Mouse (Mus musculus) limb, embryonic 13.5 days (tissue): ENCODE data around the gene Nlgn1. TPM values are rescaled to one million over a fixed set of nuclear protein-coding genes. Genes with fewer than 3 reads are reported as not detected.

Experiments used
- ATAC-seq: fragments of 200-750 bp; cut with Nextera tagmentation; 2 replicates; pipeline ENCODE4 v1.8.0; 2017; ENCODE audit warnings: low read depth, moderate number of reproducible peaks, moderate TSS enrichment; ENCODE audit not compliant: low FRiP score
- H3K27ac ChIP-seq: fragments of 300-500 bp; sonication (generic); 2 replicates; pipeline ENCODE4 v1.5.1; 2015; ENCODE audit warnings: inconsistent platforms, mild to moderate bottlenecking, moderate library complexity
- H3K27me3 ChIP-seq: fragments of 300-500 bp; sonication (generic); 2 replicates; pipeline ENCODE4 v1.6.1; 2015; ENCODE audit warnings: mild to moderate bottlenecking, inconsistent platforms
- H3K36me3 ChIP-seq: fragments of 300-500 bp; sonication (generic); 2 replicates; pipeline ENCODE4 v1.6.1; 2015; ENCODE audit warnings: inconsistent platforms, mild to moderate bottlenecking, moderate library complexity
- H3K4me1 ChIP-seq: fragments of 300-500 bp; sonication (generic); 2 replicates; pipeline ENCODE4 v1.6.1; 2015; ENCODE audit warnings: inconsistent platforms
- H3K4me2 ChIP-seq: fragments of 300-500 bp; sonication (generic); replicated peaks from 2 replicates; pipeline ENCODE4 v1.6.1; 2015; ENCODE audit warnings: inconsistent platforms, mild to moderate bottlenecking, moderate library complexity
- H3K4me3 ChIP-seq: fragments of 300-500 bp; sonication (generic); 2 replicates; pipeline ENCODE4 v1.5.1; 2015; ENCODE audit warnings: moderate library complexity, mild to moderate bottlenecking, inconsistent platforms
- H3K9ac ChIP-seq: fragments of 300-500 bp; sonication (generic); 2 replicates; pipeline ENCODE4 v1.6.1; 2015; ENCODE audit warnings: mild to moderate bottlenecking, inconsistent platforms
- H3K9me3 ChIP-seq: fragments of 300-500 bp; sonication (generic); 2 replicates; pipeline ENCODE4 v1.6.1; 2016; ENCODE audit warnings: inconsistent platforms
- WGBS: fragments of 180-500 bp; shearing (Covaris S2); methylation state at CpG from one replicate; pipeline ENCODE4 v1.1.7; 2015; 5-methylcytosine and 5-hydroxymethylcytosine counted together
- polyA plus RNA-seq: library from polyadenylated mRNA; unstranded; fragments of >200 nt; fragmentation: Nextera tagmentation; extraction: Ambion mirVana; gene quantifications from 2 replicates; pipeline ENCODE4 v1.2.1, GENCODE M21; 2015

Nlgn1 gene
- polyA plus RNA-seq, 1 experiment from 2014 or later: 3.4 TPM

DNA sequence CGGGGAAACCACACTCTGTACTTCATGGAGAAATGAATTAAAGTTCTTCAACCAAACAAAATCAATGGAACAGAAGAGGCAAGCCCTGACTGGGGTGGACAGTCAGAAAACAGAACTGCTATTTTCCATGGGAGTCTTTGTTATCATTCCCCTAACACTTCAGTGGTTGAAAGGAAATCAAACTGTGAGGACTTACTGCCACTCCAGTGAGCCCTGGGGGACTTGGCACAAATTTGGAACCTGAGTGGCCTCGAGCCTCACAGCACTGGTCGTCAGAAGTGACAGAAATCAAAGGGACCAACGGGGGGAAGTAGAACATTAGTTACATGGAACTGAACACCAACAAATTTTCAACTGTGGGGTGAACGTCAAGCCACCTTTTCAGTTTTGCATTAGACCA, 34.4 kb downstream of the Nlgn1 start:
- Histone ChIP-seq H3K9ac (no peak overlapping the region), H3K27me3 (no peaks in the 10 kb centered on the region)

GRCm38 (mm10) chr3:26270894-26271795, 61.1 kb downstream of the Nlgn1 start:
- H3K36me3 ChIP-seq: no peaks in the 10 kb centered on the region
- H3K27me3 ChIP-seq: no peaks in the 10 kb centered on the region
- no peak overlapping the region for H3K9ac ChIP-seq
- no peaks in the 10 kb centered on the region for H3K9me3 ChIP-seq
- H3K4me3 ChIP-seq: no peak overlapping the region
- no peaks in the 10 kb centered on the region for H3K4me1 ChIP-seq
- no peak for ATAC-seq
- WGBS: 66% methylated on average over 4 of the region's 4 CpGs
- H3K4me2 ChIP-seq: no peak overlapping the region
- H3K27ac ChIP-seq: no peak overlapping the region

More for the DNA sequence above, 34.4 kb downstream of the Nlgn1 start:
- Histone ChIP-seq H3K4me1 (no peaks in the 10 kb centered on the region), H3K9me3 (no peaks in the 10 kb centered on the region), H3K36me3 (no peaks in the 10 kb centered on the region), H3K27ac (no peak overlapping the region), H3K4me2 (no peak overlapping the region), H3K4me3 (no peak overlapping the region)
- 52% methylated on average over 5 of the region's 5 CpGs for WGBS
- ATAC-seq: no peak

DNA sequence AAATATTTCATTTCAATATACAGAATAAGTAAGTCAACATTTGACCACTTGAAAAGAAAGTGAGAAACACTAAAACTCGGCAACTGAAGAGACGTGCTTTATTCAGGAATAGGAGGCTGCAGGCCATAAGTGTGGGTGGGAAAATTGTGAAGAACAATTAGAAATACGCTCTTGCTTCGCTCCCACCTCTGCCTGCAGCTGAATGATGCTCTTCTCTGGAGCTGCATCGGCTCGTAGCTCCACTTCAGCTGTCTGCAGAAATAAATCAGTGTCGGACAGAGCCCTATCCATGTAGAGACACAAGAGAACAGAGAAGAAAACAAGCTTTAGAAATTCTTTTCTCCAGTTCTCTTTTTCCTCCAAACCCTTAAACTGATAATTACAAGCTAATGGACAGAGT, 85.7 kb downstream of the Nlgn1 start:
- ATAC-seq: no peak
- Histone ChIP-seq H3K4me2 (no peak overlapping the region), H3K36me3 (no peaks in the 10 kb centered on the region), H3K27ac (no peak overlapping the region), H3K4me3 (no peak overlapping the region), H3K4me1 (no peaks in the 10 kb centered on the region), H3K9ac (no peak overlapping the region), H3K27me3 (no peaks in the 10 kb centered on the region), H3K9me3 (no peaks in the 10 kb centered on the region)
- WGBS: 78% methylated on average over 7 of the region's 7 CpGs

- H3K27ac ChIP-seq: no peak overlapping the region
- H3K4me3 ChIP-seq: no peak overlapping the region
- no peak overlapping the region for H3K4me2 ChIP-seq
- H3K4me1 ChIP-seq: no peaks in the 10 kb centered on the region
- no peak overlapping the region for H3K9ac ChIP-seq
- H3K27me3 ChIP-seq: no peaks in the 10 kb centered on the region
- no peak for ATAC-seq
- H3K9me3 ChIP-seq: no peaks in the 10 kb centered on the region
- H3K36me3 ChIP-seq: no peaks in the 10 kb centered on the region
- 77% methylated on average over 2 of the region's 2 CpGs for WGBS
Measured at GRCm38 (mm10) chr3:26243274-26243673, 89.0 kb downstream of the Nlgn1 start.

DNA sequence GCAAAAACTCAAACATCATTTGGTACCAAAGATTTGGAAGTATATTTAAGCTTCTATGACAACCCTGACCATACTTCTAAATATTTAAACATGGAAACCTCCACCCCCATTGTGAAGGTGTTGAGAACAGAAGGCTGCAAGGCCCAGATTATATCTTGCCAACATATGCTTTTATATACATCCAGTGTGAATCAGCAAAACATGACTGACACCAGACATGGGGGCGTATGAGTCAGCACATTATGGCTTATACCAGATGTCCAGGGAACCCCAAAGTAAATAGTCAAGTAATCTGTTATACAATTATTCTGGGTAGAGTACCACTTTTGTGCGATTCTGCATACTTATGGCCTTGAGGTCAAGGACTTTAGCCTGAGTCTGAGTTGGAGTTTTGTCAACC, 102.3 kb downstream of the Nlgn1 start:
- no peak for ATAC-seq

DNA sequence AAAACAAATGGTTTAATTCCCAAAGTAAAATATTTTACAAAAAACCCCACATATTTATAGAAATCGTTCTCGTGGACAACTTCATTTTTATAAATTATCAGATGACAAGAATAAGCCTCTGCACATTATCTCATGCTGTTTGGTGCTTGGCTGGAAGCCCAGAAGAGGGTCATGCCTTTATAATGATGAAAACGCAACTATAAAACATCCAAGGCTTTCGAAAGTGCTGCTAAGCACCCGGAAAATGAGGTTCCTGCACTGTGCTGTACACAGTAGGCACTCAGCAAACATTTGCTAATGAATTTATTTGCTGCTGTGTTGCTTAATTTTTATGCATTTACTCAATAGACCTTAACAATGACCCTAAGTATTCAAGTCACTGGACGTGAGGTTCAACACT, 103.4 kb downstream of the Nlgn1 start:
- Histone ChIP-seq H3K4me3 (no peak overlapping the region), H3K4me2 (no peak overlapping the region), H3K36me3 (no peaks in the 10 kb centered on the region), H3K27ac (no peak overlapping the region), H3K27me3 (no peaks in the 10 kb centered on the region), H3K9ac (no peak overlapping the region), H3K4me1 (no peaks in the 10 kb centered on the region), H3K9me3 (no peaks in the 10 kb centered on the region)
- no peak for ATAC-seq
- WGBS: 59% methylated on average over 6 of the region's 6 CpGs

More for the DNA sequence above, 102.3 kb downstream of the Nlgn1 start:
- no peaks in the 10 kb centered on the region for H3K36me3 ChIP-seq
- no peaks in the 10 kb centered on the region for H3K27me3 ChIP-seq
- 85% methylated on average over 2 of the region's 2 CpGs for WGBS
- H3K9ac ChIP-seq: no peak overlapping the region
- no peak overlapping the region for H3K4me2 ChIP-seq
- H3K4me1 ChIP-seq: no peaks in the 10 kb centered on the region
- no peak overlapping the region for H3K4me3 ChIP-seq
- H3K27ac ChIP-seq: no peak overlapping the region
- H3K9me3 ChIP-seq: no peaks in the 10 kb centered on the region

DNA sequence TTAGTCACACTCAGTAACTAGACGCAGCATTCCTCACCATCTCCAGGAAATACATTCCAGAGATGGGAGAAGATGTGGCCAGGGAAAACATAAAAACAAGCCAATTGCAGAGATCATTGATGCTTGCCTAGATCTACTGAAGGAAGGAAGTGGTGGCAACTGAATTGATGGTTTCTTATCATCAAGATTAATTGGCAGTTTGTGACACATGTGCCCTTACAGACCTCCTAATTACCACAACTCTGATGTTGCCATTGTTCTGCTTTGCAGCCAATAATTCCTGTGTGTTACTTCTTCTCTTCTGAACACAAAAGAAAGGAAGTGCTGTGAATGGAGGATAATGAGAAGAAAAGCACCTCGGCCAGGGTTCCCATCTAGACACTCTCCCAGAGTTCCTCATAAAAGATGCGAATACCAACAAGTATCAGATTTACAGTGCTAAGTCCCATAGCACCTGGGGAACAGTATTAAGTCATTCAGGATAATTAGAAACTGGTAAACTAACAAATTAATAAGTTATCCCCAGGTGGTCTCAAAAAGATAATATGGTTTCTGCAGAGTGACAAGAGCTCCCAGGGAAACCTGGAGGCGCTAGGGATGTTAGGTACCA, 104.0 kb downstream of the Nlgn1 start:
- Histone ChIP-seq H3K4me3 (no peak overlapping the region), H3K27ac (no peak overlapping the region), H3K27me3 (no peaks in the 10 kb centered on the region), H3K36me3 (no peaks in the 10 kb centered on the region), H3K9me3 (no peaks in the 10 kb centered on the region), H3K4me1 (no peaks in the 10 kb centered on the region), H3K9ac (no peak overlapping the region), H3K4me2 (no peak overlapping the region)
- 61% methylated on average over 4 of the region's 4 CpGs for WGBS
- ATAC-seq: no peak

- Histone ChIP-seq H3K9ac (no peak overlapping the region), H3K4me1 (no peaks in the 10 kb centered on the region), H3K27me3 (no peaks in the 10 kb centered on the region), H3K27ac (no peak overlapping the region), H3K4me2 (no peak overlapping the region), H3K9me3 (no peaks in the 10 kb centered on the region), H3K4me3 (no peak overlapping the region), H3K36me3 (no peaks in the 10 kb centered on the region)
- WGBS: 89% methylated on average over 3 of the region's 3 CpGs
- no peak for ATAC-seq
Measured at GRCm38 (mm10) chr3:26223500-26223899, 108.8 kb downstream of the Nlgn1 start.

- no peak overlapping the region for H3K27ac ChIP-seq
- H3K9me3 ChIP-seq: no peaks in the 10 kb centered on the region
- 82% methylated on average over 5 of the region's 5 CpGs for WGBS
- no peaks in the 10 kb centered on the region for H3K4me1 ChIP-seq
- no peak overlapping the region for H3K4me2 ChIP-seq
- no peaks in the 10 kb centered on the region for H3K27me3 ChIP-seq
- no peak for ATAC-seq
- no peaks in the 10 kb centered on the region for H3K36me3 ChIP-seq
- no peak overlapping the region for H3K4me3 ChIP-seq
- H3K9ac ChIP-seq: no peak overlapping the region
Measured at GRCm38 (mm10) chr3:26216231-26216630, 116.0 kb downstream of the Nlgn1 start.

DNA sequence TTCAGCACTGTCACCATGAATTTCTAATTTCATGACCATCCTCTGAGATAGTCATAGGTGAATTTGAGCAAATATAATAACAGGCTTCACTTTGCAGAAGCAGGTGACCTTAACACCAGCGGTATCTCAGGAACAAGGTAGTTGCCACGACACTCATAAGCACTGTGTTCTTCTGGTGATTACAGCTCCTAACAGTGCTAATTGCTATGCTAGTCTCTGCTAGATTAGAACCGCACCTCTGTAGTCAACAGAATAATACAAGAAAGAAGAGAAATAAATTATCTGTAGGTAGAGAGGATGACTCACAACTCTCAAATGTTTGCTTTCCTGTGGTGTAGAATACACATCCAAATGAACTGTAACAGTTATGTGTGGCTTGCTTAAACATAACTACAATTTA, 129.6 kb downstream of the Nlgn1 start:
- no peaks in the 10 kb centered on the region for H3K9me3 ChIP-seq
- H3K9ac ChIP-seq: no peak overlapping the region
- H3K4me2 ChIP-seq: no peak overlapping the region
- no peaks in the 10 kb centered on the region for H3K27me3 ChIP-seq
- no peak for ATAC-seq
- no peak overlapping the region for H3K27ac ChIP-seq
- no peak overlapping the region for H3K4me3 ChIP-seq
- no peaks in the 10 kb centered on the region for H3K36me3 ChIP-seq
- H3K4me1 ChIP-seq: no peaks in the 10 kb centered on the region
- 86% methylated on average over 3 of the region's 3 CpGs for WGBS

DNA sequence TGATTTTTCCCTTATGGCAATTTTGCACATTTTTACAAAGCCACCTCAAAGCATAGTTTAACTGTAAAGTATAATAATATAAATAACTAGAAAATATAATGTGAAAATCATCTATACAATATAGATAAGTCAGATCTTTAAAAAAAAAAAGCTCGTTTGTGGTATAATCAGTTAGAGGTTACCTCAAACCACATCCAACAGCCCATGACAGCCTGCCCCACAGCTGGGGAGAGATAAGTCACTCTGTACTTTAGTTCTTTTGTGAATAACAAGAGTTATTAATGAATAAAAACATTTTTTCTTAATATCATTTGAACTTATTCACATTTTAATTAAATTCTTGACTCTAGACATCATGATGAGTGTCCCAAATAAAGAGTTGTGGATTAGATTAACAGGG, 130.8 kb downstream of the Nlgn1 start:
- no peaks in the 10 kb centered on the region for H3K36me3 ChIP-seq
- H3K4me2 ChIP-seq: no peak overlapping the region
- 51% methylated on average over 1 of the region's 1 CpGs for WGBS
- H3K27me3 ChIP-seq: no peaks in the 10 kb centered on the region
- no peak overlapping the region for H3K27ac ChIP-seq
- no peak overlapping the region for H3K4me3 ChIP-seq
- H3K9ac ChIP-seq: no peak overlapping the region
- H3K9me3 ChIP-seq: no peaks in the 10 kb centered on the region
- H3K4me1 ChIP-seq: no peaks in the 10 kb centered on the region
- no peak for ATAC-seq

DNA sequence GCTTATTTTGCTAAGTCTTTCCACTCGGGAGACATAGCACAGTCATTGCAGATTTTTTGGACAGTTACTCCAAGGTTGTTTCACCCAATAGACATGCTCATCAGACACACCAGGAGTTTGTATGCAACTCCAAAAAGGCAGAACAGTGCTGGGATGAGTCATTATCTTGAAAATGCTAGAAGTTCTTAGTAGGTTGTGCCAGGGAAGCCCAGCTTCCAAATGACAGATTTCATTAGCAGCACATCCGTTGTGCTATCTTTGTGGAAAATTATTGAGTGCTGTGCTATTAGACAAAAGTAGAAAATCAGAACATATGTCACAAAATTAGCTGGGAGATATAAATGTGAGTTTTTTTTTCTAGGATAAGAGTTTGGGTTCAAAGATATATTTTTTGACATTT, 137.3 kb downstream of the Nlgn1 start:
- no peak for ATAC-seq
- Histone ChIP-seq H3K36me3 (no peaks in the 10 kb centered on the region), H3K4me3 (no peak overlapping the region), H3K4me2 (no peak overlapping the region), H3K9me3 (no peaks in the 10 kb centered on the region), H3K27ac (no peak overlapping the region), H3K9ac (no peak overlapping the region), H3K4me1 (no peaks in the 10 kb centered on the region), H3K27me3 (no peaks in the 10 kb centered on the region)
- WGBS: 86% methylated on average over 2 of the region's 2 CpGs
